Mouse (Mus musculus) CD4-positive, CD25-positive, alpha-beta regulatory T cell, adult 9 weeks (primary cell): ENCODE measurements around the gene Gstt2. TPM values are rescaled to one million over a fixed set of nuclear protein-coding genes. Genes with fewer than 3 reads are reported as not detected.

Experiments used
- polyA plus RNA-seq: library from polyadenylated mRNA; unstranded; fragments of 100-300 nt; shearing (Covaris generic); gene quantifications from one replicate; pipeline ENCODE4 v1.2.1, GENCODE M21; 2017

Gstt2 gene
- 61.7 TPM for polyA plus RNA-seq

DNA sequence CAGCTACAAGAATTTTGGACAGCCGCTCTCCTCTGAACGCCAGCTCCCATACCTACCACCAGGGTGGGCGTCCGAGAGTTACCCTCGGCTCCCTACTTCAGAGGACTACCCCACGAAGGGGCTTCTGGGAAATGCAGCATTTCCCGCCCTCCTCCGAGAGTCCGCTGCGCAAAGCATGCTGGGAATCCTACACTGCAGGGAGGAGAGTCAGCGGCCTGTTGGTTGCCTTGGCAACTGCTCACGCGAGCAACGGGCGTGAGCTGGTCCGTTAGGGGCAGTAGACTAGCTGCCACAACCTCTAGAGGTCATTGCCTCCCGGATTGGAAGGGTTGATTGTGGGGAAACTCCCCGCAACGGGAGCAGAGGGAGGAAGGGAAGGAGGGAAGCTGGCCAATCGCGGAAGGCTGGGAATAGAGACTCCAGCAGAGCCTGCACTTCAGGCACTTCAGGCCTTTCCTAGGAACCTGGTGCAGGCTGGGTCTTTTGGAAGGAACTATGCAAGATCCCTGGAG, at the start of gene Gstt2:
TSS of gene Gstt2 (minus strand) at position 177 of the 512 bp plus-strand sequence.

DNA sequence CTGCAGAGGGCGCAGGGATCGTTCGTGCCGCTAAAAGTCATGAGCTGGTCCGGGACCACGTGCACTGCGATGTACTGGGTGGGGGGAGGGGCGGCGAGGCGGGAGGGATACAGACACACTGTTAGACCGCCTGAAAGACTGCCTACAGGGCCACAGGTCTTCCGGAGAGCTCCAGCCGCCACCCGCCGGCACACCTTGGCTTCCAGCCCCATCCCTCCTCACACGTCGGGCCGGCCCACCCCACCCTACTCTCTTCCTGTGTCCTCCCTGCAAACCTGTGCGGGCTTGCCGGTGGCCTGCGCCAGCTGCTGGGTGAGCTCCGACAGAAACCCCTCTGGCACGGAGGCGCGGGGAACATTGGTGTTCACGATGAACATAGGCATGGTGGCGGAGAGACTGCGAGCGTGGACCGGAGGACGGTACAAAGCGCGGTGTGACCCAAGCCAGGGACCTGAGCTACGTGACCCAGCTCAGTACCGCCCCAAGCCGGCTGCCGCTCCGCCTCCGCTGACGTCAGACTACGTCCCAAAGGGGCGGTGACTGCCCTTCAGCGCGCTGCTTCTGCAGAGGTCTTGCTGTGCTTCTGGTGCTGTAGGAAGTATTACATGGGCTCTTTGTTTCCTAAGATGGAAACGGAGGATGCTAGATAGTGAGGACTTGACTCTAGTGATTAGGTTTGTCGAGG, 22.7 kb upstream of the Gstt2 start, which contains the start of gene Mif:
TSS of gene Mif (minus strand) at position 455 of the 685 bp plus-strand sequence.

DNA sequence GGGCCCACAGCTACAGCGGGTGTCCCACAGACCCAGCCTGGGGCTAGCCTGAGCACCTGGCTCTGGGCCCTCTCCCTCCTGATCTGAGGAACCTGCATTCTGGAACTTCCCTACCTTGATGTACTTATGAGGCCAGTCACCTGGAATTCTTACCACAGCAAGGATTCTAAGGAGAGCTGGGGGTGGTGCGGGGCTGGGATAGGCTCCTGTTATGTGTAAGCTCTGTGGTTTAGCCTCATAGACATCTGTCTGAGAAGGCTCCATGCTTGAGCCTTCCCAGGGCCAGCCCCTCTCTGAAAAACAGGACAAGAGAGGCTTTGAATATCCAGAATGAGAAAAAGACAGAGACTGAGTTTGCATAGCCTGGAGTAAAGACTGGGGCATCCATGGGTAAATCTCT, 14.8 kb downstream of the Gstt2 start, which contains the start of gene Gstt4:
TSS of gene Gstt4 (minus strand) at position 101 of the 400 bp plus-strand sequence.

DNA sequence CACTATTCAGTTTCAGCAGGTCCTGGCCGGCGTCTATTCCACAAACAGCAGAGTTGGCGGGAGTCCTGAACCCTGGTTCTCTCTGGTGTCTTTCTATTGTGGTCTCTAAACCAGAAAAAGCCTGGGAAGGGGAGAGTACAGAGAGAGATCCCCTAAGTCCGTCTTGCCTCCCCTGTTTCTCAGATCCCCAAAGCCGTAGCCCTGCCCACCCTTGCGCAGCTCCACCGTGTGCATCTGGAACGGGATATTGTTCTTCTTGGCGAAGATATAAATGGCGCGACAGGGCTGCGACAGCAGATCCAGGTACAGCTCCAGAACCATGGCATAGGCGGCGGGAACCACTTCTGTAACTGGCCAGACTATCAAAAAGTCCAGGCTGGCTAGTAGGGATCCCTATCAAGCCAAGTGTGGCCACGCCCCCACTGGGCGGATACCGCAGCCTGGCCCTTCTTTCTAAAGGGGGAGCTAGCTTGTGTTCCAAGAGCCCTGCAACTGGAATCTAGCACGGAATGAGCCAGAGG, 39.0 kb downstream of the Gstt2 start, which contains the start of gene Gstt1:
TSS of gene Gstt1 (minus strand) at position 409 of the 521 bp plus-strand sequence.

Other genes starting within 250 kb of the Gstt2 start
- gene Ggt5, start 248.1 kb downstream of the Gstt2 start, polyA plus RNA-seq = 8.3 TPM
- gene Susd2, start 193.4 kb downstream of the Gstt2 start, polyA plus RNA-seq = 20.7 TPM
- gene Cabin1, start 73.1 kb downstream of the Gstt2 start, polyA plus RNA-seq = 58.5 TPM
- gene Ddt, start 64.0 kb downstream of the Gstt2 start, polyA plus RNA-seq = 89.5 TPM
- 0.55 TPM for gene Gm20441, start 56.5 kb downstream of the Gstt2 start, polyA plus RNA-seq
- gene Gstt3, start 56.0 kb downstream of the Gstt2 start, polyA plus RNA-seq = 7.5 TPM
- gene Gstt1, start 38.8 kb downstream of the Gstt2 start, polyA plus RNA-seq = not detected
- not detected for gene Gstt4, start 14.9 kb downstream of the Gstt2 start, polyA plus RNA-seq
- 727 TPM for gene Mif, start 22.8 kb upstream of the Gstt2 start, polyA plus RNA-seq
- 2.3 TPM for gene Derl3, start 56.0 kb upstream of the Gstt2 start, polyA plus RNA-seq
- 103 TPM for gene Smarcb1, start 84.2 kb upstream of the Gstt2 start, polyA plus RNA-seq
- gene Chchd10, start 95.7 kb upstream of the Gstt2 start, polyA plus RNA-seq = 42.4 TPM
- gene Mmp11, start 99.1 kb upstream of the Gstt2 start, polyA plus RNA-seq = 11.1 TPM
- not detected for gene Gm867, start 103.2 kb upstream of the Gstt2 start, polyA plus RNA-seq
- gene Vpreb3, start 105.6 kb upstream of the Gstt2 start, polyA plus RNA-seq = 0.46 TPM
- gene Gm5134, start 117.1 kb upstream of the Gstt2 start, polyA plus RNA-seq = 2.3 TPM
- 27.8 TPM for gene Zfp280b, start 195.2 kb upstream of the Gstt2 start, polyA plus RNA-seq